Mouse (Mus musculus) stomach, embryonic 15.5 days (tissue): Measurements from ENCODE around the gene Mcu. TPM values are rescaled to one million over a fixed set of nuclear protein-coding genes. Genes with fewer than 3 reads are reported as not detected.

Experiments used
- ATAC-seq: fragments of 200-750 bp; cut with Nextera tagmentation; 2 replicates; pipeline ENCODE4 v1.8.0; 2017; ENCODE audit warnings: low read depth, moderate number of reproducible peaks, moderate TSS enrichment; ENCODE audit not compliant: insufficient read depth, low FRiP score
- H3K27ac ChIP-seq: fragments of 300-500 bp; sonication (generic); 2 replicates; pipeline ENCODE4 v1.5.1; 2015; ENCODE audit warnings: mild to moderate bottlenecking, inconsistent platforms
- H3K27me3 ChIP-seq: fragments of 300-500 bp; sonication (generic); replicated peaks from 2 replicates; pipeline ENCODE4 v1.6.1; 2015; ENCODE audit warnings: inconsistent platforms
- H3K36me3 ChIP-seq: fragments of 300-500 bp; sonication (generic); 2 replicates; pipeline ENCODE4 v1.6.1; 2015; ENCODE audit warnings: inconsistent platforms
- H3K4me1 ChIP-seq: fragments of 300-500 bp; sonication (generic); 2 replicates; pipeline ENCODE4 v1.6.1; 2015; ENCODE audit warnings: inconsistent platforms
- H3K4me2 ChIP-seq: fragments of 300-500 bp; sonication (generic); 2 replicates; pipeline ENCODE4 v1.6.1; 2015; ENCODE audit warnings: mild to moderate bottlenecking, inconsistent platforms
- H3K4me3 ChIP-seq: fragments of 300-500 bp; sonication (generic); replicated peaks from 2 replicates; pipeline ENCODE4 v1.5.1; 2015; ENCODE audit warnings: inconsistent platforms
- H3K9ac ChIP-seq: fragments of 300-500 bp; sonication (generic); 2 replicates; pipeline ENCODE4 v1.6.1; 2015; ENCODE audit warnings: inconsistent platforms
- H3K9me3 ChIP-seq: fragments of 300-500 bp; sonication (generic); 2 replicates; pipeline ENCODE4 v1.6.1; 2016; ENCODE audit warnings: inconsistent platforms
- WGBS: fragments of 180-500 bp; shearing (Covaris S2); methylation state at CpG from one replicate; pipeline ENCODE4 v1.1.7; 2015; 5-methylcytosine and 5-hydroxymethylcytosine counted together
- polyA plus RNA-seq: library from polyadenylated mRNA; unstranded; fragments of >200 nt; fragmentation: Nextera tagmentation; extraction: Ambion mirVana; gene quantifications from 2 replicates; pipeline ENCODE4 v1.2.1, GENCODE M21; 2015

Mcu gene
- polyA plus RNA-seq, 1 experiment from 2014 or later: 55.8 TPM

GRCm38 (mm10) chr10:59636751-59637533, 20.4 kb upstream of the Mcu start:
- 59% methylated on average over 16 of the region's 16 CpGs for WGBS
- no peak for ATAC-seq
- Histone ChIP-seq H3K27ac (peak overlapping the region; percentile 31; the same call in 1 of the 2 replicates), H3K36me3 (no peaks in the 10 kb centered on the region), H3K4me1 (no peaks in the 10 kb centered on the region), H3K9ac (no peak overlapping the region), H3K4me3 (peak overlapping the region; percentile 4; the same call in 1 of the 2 replicates), H3K9me3 (no peaks in the 10 kb centered on the region), H3K27me3 (no peaks in the 10 kb centered on the region), H3K4me2 (peak overlapping the region; percentile 11; the same call in 1 of the 2 replicates)

- no peaks in the 10 kb centered on the region for H3K36me3 ChIP-seq
- no peak overlapping the region for H3K4me2 ChIP-seq
- no peaks in the 10 kb centered on the region for H3K9me3 ChIP-seq
- no peaks in the 10 kb centered on the region for H3K4me1 ChIP-seq
- H3K4me3 ChIP-seq: no peak overlapping the region
- H3K27me3 ChIP-seq: no peaks in the 10 kb centered on the region
- no peak overlapping the region for H3K9ac ChIP-seq
- ATAC-seq: no peak
- no peak overlapping the region for H3K27ac ChIP-seq
- 85% methylated on average over 2 of the region's 2 CpGs for WGBS
Measured at GRCm38 (mm10) chr10:59636048-59636447, 19.6 kb upstream of the Mcu start.

GRCm38 (mm10) chr10:59629506-59629782, 13.0 kb upstream of the Mcu start:
- Histone ChIP-seq H3K36me3 (no peaks in the 10 kb centered on the region), H3K4me2 (peak overlapping the region; percentile 3; the same call in 1 of the 2 replicates), H3K4me1 (no peaks in the 10 kb centered on the region), H3K4me3 (no peak overlapping the region), H3K27me3 (no peaks in the 10 kb centered on the region), H3K27ac (peak overlapping the region; percentile 62; the same call in 1 of the 2 replicates), H3K9me3 (no peaks in the 10 kb centered on the region), H3K9ac (no peak overlapping the region)
- WGBS: 59% methylated on average over 4 of the region's 4 CpGs
- no peak for ATAC-seq

DNA sequence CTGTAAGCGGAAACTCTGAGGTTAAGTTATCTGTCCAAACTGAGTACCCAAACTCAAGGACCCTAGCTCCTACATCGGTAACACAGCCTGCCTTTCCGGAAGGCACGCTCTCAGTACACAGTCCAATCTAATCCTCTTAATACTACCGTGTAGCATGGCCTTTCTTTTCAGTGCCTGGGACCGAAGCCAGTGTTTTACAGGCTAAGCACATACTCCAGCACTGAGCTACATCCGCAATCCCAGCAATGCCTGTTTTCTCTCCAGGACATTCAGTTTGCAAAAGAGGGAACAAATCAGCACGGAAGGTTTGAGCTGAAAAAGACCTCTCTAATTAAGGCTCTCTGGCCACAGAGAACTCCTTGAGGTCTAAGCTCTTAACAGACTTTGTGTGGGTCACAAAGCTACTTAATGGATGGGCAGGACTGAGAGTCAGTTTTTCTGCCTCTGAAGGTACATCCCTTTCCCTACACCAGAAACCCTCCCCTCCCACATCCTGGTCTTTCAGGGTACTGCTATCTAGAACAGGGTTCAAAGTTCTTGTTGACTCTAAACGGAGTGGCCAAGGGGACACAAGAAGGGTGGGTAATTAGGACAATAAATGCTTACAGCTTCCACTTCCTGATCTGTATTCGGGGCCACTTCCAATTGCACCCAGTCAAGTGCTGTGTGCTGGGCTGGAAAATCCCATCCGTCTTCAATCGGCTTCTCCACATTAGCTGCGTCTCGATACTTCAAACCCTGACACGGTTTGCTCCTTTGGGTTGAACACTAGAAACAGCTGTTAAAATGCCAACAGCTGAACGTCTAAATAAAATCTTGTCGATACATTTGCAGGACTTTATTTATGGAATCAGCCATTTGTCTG, 12.4 kb upstream of the Mcu start:
- peak; percentile 89 for ATAC-seq
- no peaks in the 10 kb centered on the region for H3K36me3 ChIP-seq
- no peak overlapping the region for H3K9ac ChIP-seq
- peak overlapping the region; percentile 3; the same call in 1 of the 2 replicates for H3K4me2 ChIP-seq
- H3K4me1 ChIP-seq: no peaks in the 10 kb centered on the region
- H3K27ac ChIP-seq: peak overlapping the region; percentile 62
- 54% methylated on average over 17 of the region's 17 CpGs for WGBS
- no peak overlapping the region for H3K4me3 ChIP-seq
- no peaks in the 10 kb centered on the region for H3K27me3 ChIP-seq
- no peaks in the 10 kb centered on the region for H3K9me3 ChIP-seq

DNA sequence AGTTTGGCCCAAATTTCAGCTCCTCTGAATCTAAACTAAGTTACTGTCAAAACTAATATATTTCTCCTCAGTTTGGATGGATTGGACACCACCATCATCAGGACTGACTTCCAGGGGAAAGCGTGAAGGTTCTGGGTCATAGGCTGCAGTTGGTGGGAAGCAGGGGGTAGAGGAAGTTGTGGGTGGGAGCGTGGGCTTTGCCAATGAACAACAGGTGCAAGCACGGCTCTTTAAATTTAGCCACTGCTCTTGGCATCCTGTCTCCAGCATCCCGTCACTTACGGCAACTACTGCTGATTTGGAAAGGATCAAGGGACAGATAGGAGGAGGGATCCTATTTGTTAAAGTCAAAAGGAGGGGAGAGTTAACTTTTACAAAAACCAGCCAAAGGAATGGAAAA, 7.0 kb upstream of the Mcu start:
- 70% methylated on average over 5 of the region's 5 CpGs for WGBS
- H3K4me2 ChIP-seq: no peak overlapping the region
- H3K36me3 ChIP-seq: no peaks in the 10 kb centered on the region
- no peaks in the 10 kb centered on the region for H3K4me1 ChIP-seq
- no peak overlapping the region for H3K9ac ChIP-seq
- H3K4me3 ChIP-seq: no peak overlapping the region
- ATAC-seq: no peak
- H3K9me3 ChIP-seq: no peaks in the 10 kb centered on the region
- H3K27me3 ChIP-seq: no peaks in the 10 kb centered on the region
- no peak overlapping the region for H3K27ac ChIP-seq

- Histone ChIP-seq H3K9me3 (no peaks in the 10 kb centered on the region), H3K4me2 (peak overlapping the region; percentile 10; the same call in 1 of the 2 replicates), H3K36me3 (no peaks in the 10 kb centered on the region), H3K4me1 (peaks cover 3% of the 10 kb centered on the region; the same call in 1 of the 2 replicates), H3K27ac (peak overlapping the region; percentile 69), H3K9ac (no peak overlapping the region), H3K4me3 (no peak overlapping the region), H3K27me3 (no peaks in the 10 kb centered on the region)
- peak; percentile 33 for ATAC-seq
- 38% methylated on average over 10 of the region's 10 CpGs for WGBS
Measured at GRCm38 (mm10) chr10:59621355-59621754, 4.9 kb upstream of the Mcu start.

- H3K36me3 ChIP-seq: no peaks in the 10 kb centered on the region
- H3K4me1 ChIP-seq: peaks cover 19% of the 10 kb centered on the region
- 85% methylated on average over 7 of the region's 7 CpGs for WGBS
- no peak overlapping the region for H3K27ac ChIP-seq
- no peak overlapping the region for H3K4me2 ChIP-seq
- ATAC-seq: no peak
- H3K27me3 ChIP-seq: no peaks in the 10 kb centered on the region
- H3K9me3 ChIP-seq: no peaks in the 10 kb centered on the region
- H3K4me3 ChIP-seq: no peak overlapping the region
- H3K9ac ChIP-seq: no peak overlapping the region
Measured at GRCm38 (mm10) chr10:59617776-59618175, 1.3 kb upstream of the Mcu start.

- no peaks in the 10 kb centered on the region for H3K9me3 ChIP-seq
- peak within 1 kb of the TSS; percentile 90 for H3K9ac ChIP-seq
- H3K4me3 ChIP-seq: peak within 1 kb of the TSS; percentile 91
- H3K4me1 ChIP-seq: peaks cover 19% of the 10 kb centered on the region
- peak; percentile 65 for ATAC-seq
- H3K27me3 ChIP-seq: no peaks in the 10 kb centered on the region
- no peaks in the 10 kb centered on the region for H3K36me3 ChIP-seq
- H3K4me2 ChIP-seq: peak within 1 kb of the TSS; percentile 80
- H3K27ac ChIP-seq: peak within 1 kb of the TSS; percentile 89
- WGBS: under 1% methylated on average over 48 of the region's 51 CpGs
Measured at GRCm38 (mm10) chr10:59615981-59616520, 441 bp downstream of the Mcu start, which contains the start of gene Gm10322. Gene Gm10322 (plus strand): TSS chr10:59616063.

GRCm38 (mm10) chr10:59615411-59615810, 1.1 kb downstream of the Mcu start:
- 21% methylated on average over 5 of the region's 5 CpGs for WGBS
- Histone ChIP-seq H3K27ac (peak overlapping the region; percentile 89; the same call in 1 of the 2 replicates), H3K27me3 (no peaks in the 10 kb centered on the region), H3K4me2 (peak overlapping the region; percentile 80), H3K4me3 (peak overlapping the region; percentile 91), H3K9ac (peak overlapping the region; percentile 90; the same call in 1 of the 2 replicates), H3K9me3 (no peaks in the 10 kb centered on the region), H3K36me3 (no peaks in the 10 kb centered on the region), H3K4me1 (peaks cover 19% of the 10 kb centered on the region)
- no peak for ATAC-seq

DNA sequence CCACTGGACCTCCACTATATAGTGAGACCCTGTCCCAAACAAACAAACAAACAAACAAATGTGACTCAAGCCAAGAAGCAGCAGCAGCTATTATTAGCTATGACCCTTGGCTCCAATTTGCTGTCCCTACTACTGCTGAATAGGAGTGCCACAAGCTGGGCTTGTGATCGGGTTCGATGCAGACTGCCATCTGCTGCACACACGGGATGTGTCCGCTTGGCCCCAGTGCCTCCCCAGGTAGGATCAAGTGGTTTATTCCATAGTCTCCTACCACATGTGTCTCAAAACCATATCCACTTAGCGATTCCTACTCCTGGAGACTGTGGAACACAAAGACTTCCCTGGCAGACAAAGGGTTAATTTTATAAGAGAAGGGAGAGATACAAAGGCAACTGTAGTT, 2.4 kb downstream of the Mcu start:
- H3K9ac ChIP-seq: no peak overlapping the region
- 92% methylated on average over 5 of the region's 5 CpGs for WGBS
- no peaks in the 10 kb centered on the region for H3K9me3 ChIP-seq
- peaks cover 19% of the 10 kb centered on the region for H3K4me1 ChIP-seq
- no peak for ATAC-seq
- no peak overlapping the region for H3K4me2 ChIP-seq
- H3K4me3 ChIP-seq: no peak overlapping the region
- no peaks in the 10 kb centered on the region for H3K27me3 ChIP-seq
- no peak overlapping the region for H3K27ac ChIP-seq
- H3K36me3 ChIP-seq: no peaks in the 10 kb centered on the region

- H3K4me2 ChIP-seq: no peak overlapping the region
- H3K4me3 ChIP-seq: no peak overlapping the region
- no peak overlapping the region for H3K9ac ChIP-seq
- H3K36me3 ChIP-seq: no peaks in the 10 kb centered on the region
- H3K4me1 ChIP-seq: peaks cover 19% of the 10 kb centered on the region
- 63% methylated on average over 5 of the region's 5 CpGs for WGBS
- no peak for ATAC-seq
- H3K27ac ChIP-seq: no peak overlapping the region
- H3K9me3 ChIP-seq: no peaks in the 10 kb centered on the region
- no peaks in the 10 kb centered on the region for H3K27me3 ChIP-seq
Measured at GRCm38 (mm10) chr10:59613276-59613675, 3.2 kb downstream of the Mcu start.
